Mouse (Mus musculus): ENCODE measurements around the gene Plch2.

DNA sequence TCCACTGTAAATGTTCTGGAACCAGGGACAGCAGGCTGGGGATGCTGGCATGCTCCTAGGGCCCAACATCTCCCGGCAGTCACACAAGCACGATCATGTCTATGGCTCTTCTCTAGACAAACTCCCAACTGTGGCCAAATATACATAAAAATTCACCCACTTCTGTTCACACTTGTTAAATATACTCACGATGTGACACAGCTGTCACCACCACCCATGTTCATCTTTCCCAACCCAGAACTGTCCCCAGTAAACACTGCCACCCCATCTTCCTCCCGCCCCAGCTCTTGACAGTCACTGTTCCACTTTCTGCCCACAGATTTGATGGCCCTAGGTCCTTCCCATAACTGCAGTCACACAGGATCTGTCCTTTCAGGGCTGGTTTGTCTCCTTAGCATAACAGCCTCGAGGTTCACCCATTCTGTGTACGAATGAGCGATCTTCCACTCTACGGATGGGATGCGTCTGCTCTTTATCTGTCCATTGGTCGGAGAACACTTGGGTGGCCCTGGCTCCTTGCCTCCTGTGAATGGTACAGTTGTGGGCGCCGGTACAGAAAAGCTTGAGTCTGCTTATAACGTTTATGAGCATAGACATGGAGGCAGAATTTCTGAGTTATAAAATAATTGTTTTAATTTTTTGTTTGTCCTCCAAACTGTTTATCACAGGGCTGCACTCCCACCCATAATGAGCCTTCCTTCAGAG is 99.1 kb downstream of the Plch2 start:
- TF ChIP-seq CTCF (IDR thresholded peaks at IDR 0.05; ENCODE audit: low read depth) (no peak), EP300 (IDR thresholded peaks at IDR 0.05; ENCODE audit: low read depth) (no peak)

Measured in liver, embryonic 14.5 days (tissue).